Mouse (Mus musculus) stomach, postnatal 0 days (tissue): ENCODE measurements around the gene Ppbp.

Source experiments
- CTCF ChIP-seq: IDR thresholded peaks from 2 replicates; pipeline ENCODE4 v1.5.1; 2016; ENCODE audit warnings: antibody characterized with exemption, low read depth, mild to moderate bottlenecking, moderate library complexity
- EP300 ChIP-seq: optimal IDR thresholded peaks from 2 replicates; pipeline ENCODE3; 2016; ENCODE audit warnings: antibody characterized with exemption

- TF ChIP-seq CTCF (no peak), EP300 (no peak)
Observed at GRCm38 (mm10) chr5:90760844-90761243, 7.5 kb upstream of the Ppbp start.
